Mouse (Mus musculus) liver, embryonic 14.5 days (tissue): ENCODE data around the gene Mtrex.

Experiments used
- CTCF ChIP-seq: IDR thresholded peaks from 2 replicates; pipeline ENCODE4 v1.5.1; 2016; ENCODE audit warnings: antibody characterized with exemption, low read depth, control low read depth
- EP300 ChIP-seq: IDR thresholded peaks from 2 replicates; pipeline ENCODE4 v1.6.1; 2016; ENCODE audit warnings: antibody characterized with exemption, low read depth

DNA sequence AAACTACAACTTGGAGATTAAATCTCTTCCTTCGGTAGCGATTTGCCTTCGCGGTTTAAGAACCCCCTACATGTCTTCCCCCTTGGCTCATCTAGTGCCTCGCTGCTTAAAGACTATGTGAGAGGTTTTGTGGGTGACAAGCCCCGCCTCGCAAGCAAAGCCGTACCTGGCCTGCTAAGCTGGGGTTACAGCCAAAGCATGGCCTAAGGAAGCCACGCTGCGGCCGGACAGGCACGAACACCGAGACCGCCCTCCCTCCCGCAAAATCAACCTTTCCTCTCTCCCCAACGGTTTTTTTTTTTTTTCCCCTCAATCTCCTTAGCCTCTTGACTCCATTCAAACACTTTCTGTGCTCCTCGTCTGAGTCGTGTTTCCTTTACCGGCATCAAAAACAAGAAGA lies 402 bp downstream of the Mtrex start:
- TF ChIP-seq CTCF (no peak), EP300 (no peak)
